Mouse (Mus musculus) urinary bladder, postnatal 4 days (tissue): ENCODE data around the gene Hoxa5.

Experiments used
- DNase-seq, 2 experiments: peaks; one replicate each; pipeline ENCODE4 v3.0.0; 2021 to 2022; ENCODE audit warnings: low spot score in 2 of 2

Gene Hoxa5

GRCm38 (mm10) chr6:52201269-52201668, 3.1 kb downstream of the Hoxa5 start:
- DNase-seq, result no peak

GRCm38 (mm10) chr6:52200751-52201250, 3.6 kb downstream of the Hoxa5 start:
- DNase-seq, result no peak

- no peak for DNase-seq
Measured at GRCm38 (mm10) chr6:52200073-52200750, 4.2 kb downstream of the Hoxa5 start.

GRCm38 (mm10) chr6:52197271-52197670, 7.1 kb downstream of the Hoxa5 start:
- no peak for DNase-seq

GRCm38 (mm10) chr6:52196811-52197210, 7.6 kb downstream of the Hoxa5 start:
- DNase-seq, result no peak

GRCm38 (mm10) chr6:52194690-52195089, 9.7 kb downstream of the Hoxa5 start:
- no peak for DNase-seq

- DNase-seq, result peak; percentile 81 to 91
Measured at GRCm38 (mm10) chr6:52191860-52192550, 12.4 kb downstream of the Hoxa5 start.

- no peak for DNase-seq
Measured at GRCm38 (mm10) chr6:52190906-52191810, 13.2 kb downstream of the Hoxa5 start, which contains the start of gene Hoxa4. TSS of gene Hoxa4 (minus strand) at chr6:52191753.

GRCm38 (mm10) chr6:52190410-52190809, 14.0 kb downstream of the Hoxa5 start:
- no peak for DNase-seq

GRCm38 (mm10) chr6:52189909-52190308, 14.5 kb downstream of the Hoxa5 start:
- DNase-seq, result no peak

GRCm38 (mm10) chr6:52189172-52189591, 15.2 kb downstream of the Hoxa5 start:
- DNase-seq, result no peak

GRCm38 (mm10) chr6:52186500-52186899, 17.9 kb downstream of the Hoxa5 start:
- no peak for DNase-seq

GRCm38 (mm10) chr6:52185834-52186233, 18.6 kb downstream of the Hoxa5 start:
- DNase-seq, result no peak

GRCm38 (mm10) chr6:52185222-52185621, 19.2 kb downstream of the Hoxa5 start:
- no peak for DNase-seq

- no peak for DNase-seq
Measured at GRCm38 (mm10) chr6:52184668-52185067, 19.7 kb downstream of the Hoxa5 start.

- DNase-seq, result no peak
Measured at GRCm38 (mm10) chr6:52183311-52184080, 20.9 kb downstream of the Hoxa5 start.

GRCm38 (mm10) chr6:52182793-52183192, 21.6 kb downstream of the Hoxa5 start:
- no peak for DNase-seq

- DNase-seq, result no peak
Measured at GRCm38 (mm10) chr6:52182030-52182429, 22.4 kb downstream of the Hoxa5 start.

- no peak for DNase-seq
Measured at GRCm38 (mm10) chr6:52180726-52181125, 23.7 kb downstream of the Hoxa5 start.

- no peak for DNase-seq
Measured at GRCm38 (mm10) chr6:52180213-52180710, 24.1 kb downstream of the Hoxa5 start.

GRCm38 (mm10) chr6:52179690-52180089, 24.7 kb downstream of the Hoxa5 start:
- no peak for DNase-seq
